Mouse (Mus musculus) gastrocnemius, postnatal 25 days (tissue): ENCODE results near the gene Shc4. TPM values are rescaled to one million over a fixed set of nuclear protein-coding genes. Genes with fewer than 3 reads are reported as not detected.

ENCODE experiments used
- total RNA-seq, 2 experiments: library from RNA; stranded (reverse); gene quantifications; 1 replicate in 1 of 2; 2 replicates in 1 of 2; pipeline ENCODE4 v1.2.3; 2021

Shc4 gene
- total RNA-seq, 2 experiments from 2014 or later: 1.9 to 2.0 TPM

Other genes starting within 250 kb of the Shc4 start
- under 1 TPM; 0.08 to 0.15 TPM for gene Gm9913, start 219.1 kb downstream of the Shc4 start, total RNA-seq
- 10 to 100 TPM; 86.1 to 99.8 TPM for gene Fbn1, start 216.2 kb downstream of the Shc4 start, total RNA-seq
- gene Cep152, start 99.0 kb downstream of the Shc4 start, total RNA-seq: 1 to 10 TPM; 1.1 TPM
- 10 to 100 TPM; 27.8 to 35.7 TPM for gene Eid1, start 51.1 kb downstream of the Shc4 start, total RNA-seq
- 10 to 100 TPM; 15.6 to 17.5 TPM for gene Secisbp2l, start 58.7 kb upstream of the Shc4 start, total RNA-seq
- 1 to 10 TPM; 4.0 to 5.3 TPM for gene Galk2, start 135.0 kb upstream of the Shc4 start, total RNA-seq
- gene Cops2, start 135.0 kb upstream of the Shc4 start, total RNA-seq: 10 to 100 TPM; 91.8 to 92.1 TPM